Mouse (Mus musculus) left cerebral cortex, adult 2 months (tissue): ENCODE results near the gene Gm9958. TPM values are rescaled to one million over a fixed set of nuclear protein-coding genes. Genes with fewer than 3 reads are reported as not detected.
A peak's percentile ranks its signal among the peaks of the same experiment; 100 is the strongest.

Experiments used
- DNase-seq, 2 experiments: peaks; one replicate each; pipeline ENCODE4 v3.0.0; 2021 to 2022; ENCODE audit warnings: low spot score in 2 of 2, mixed read lengths in 1 of 2; ENCODE audit errors: extremely low spot score in 1 of 2
- H3K27ac ChIP-seq: fragments of 200-600 bp; 2 replicates; pipeline ENCODE4 v1.8.1; 2022
- H3K4me3 ChIP-seq: fragments of 200-600 bp; 2 replicates; pipeline ENCODE4 v1.8.1; 2022
- CTCF ChIP-seq: fragments of 200-600 bp; IDR thresholded peaks from 2 replicates; pipeline ENCODE4 v1.8.1; 2022; ENCODE audit warnings: antibody characterized with exemption, mild to moderate bottlenecking, moderate library complexity
- intact Hi-C: fragments of 180-260 bp; cut with DNase I; formaldehyde crosslinking; loops from one replicate; pipeline ENCODE4 v1.15.1; 2025
- total RNA-seq, 2 experiments: library from RNA; stranded (reverse); gene quantifications; 2 replicates each; pipeline ENCODE4 v1.2.3; 2021

Gene Gm9958
- total RNA-seq, 2 experiments from 2014 or later: 1.1 to 1.6 TPM

DNA sequence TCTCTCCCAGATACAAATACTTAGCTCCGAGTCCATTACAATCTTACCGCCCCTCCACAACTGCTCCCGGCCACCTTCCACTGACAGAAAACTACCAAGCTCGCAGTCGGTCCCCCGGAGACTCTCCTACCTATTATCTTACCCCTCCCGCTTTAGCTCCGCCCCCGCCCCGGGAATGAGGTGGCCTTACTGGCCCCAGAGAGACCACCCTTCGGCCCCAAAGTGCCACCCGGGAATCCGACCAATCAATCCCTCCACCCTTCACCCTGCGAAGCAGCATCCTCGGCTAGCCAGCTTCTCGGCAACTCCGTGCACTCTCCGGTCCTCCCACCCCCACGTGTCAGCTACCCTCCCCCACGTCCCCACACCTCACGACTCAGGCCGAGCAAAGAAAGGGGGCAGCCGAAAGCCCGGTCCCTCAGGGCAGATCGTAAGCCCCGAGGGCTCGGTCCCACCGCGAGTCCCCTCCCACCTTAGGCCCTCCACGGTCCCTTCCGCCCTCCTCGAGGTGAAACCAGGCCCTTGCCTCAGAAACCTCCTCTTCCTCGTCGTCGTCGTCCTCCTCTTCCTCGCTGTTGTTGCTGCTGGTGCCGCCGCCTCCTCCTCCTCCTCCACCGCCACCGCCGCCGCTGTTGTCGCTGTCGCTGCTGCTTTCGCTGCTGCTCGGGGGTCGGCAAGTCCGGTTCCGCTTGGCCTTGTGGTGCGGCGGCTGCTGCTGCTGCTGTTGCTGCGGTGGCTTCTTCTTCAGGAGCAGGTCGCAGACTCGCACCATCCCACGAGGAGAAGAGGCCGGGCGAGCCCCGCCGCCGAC is 1.7 kb upstream of the Gm9958 start:
- Histone ChIP-seq H3K4me3 (peak overlapping the region; percentile 94), H3K27ac (peak overlapping the region; percentile 99)
- intact Hi-C loops: loop anchor here (2.0 kb wide), 1 partner anchor 81 kb away; no protein-coding TSS in a partner anchor
- DNase-seq: peak; percentile 36 to 39
- TF ChIP-seq CTCF: no peak

DNA sequence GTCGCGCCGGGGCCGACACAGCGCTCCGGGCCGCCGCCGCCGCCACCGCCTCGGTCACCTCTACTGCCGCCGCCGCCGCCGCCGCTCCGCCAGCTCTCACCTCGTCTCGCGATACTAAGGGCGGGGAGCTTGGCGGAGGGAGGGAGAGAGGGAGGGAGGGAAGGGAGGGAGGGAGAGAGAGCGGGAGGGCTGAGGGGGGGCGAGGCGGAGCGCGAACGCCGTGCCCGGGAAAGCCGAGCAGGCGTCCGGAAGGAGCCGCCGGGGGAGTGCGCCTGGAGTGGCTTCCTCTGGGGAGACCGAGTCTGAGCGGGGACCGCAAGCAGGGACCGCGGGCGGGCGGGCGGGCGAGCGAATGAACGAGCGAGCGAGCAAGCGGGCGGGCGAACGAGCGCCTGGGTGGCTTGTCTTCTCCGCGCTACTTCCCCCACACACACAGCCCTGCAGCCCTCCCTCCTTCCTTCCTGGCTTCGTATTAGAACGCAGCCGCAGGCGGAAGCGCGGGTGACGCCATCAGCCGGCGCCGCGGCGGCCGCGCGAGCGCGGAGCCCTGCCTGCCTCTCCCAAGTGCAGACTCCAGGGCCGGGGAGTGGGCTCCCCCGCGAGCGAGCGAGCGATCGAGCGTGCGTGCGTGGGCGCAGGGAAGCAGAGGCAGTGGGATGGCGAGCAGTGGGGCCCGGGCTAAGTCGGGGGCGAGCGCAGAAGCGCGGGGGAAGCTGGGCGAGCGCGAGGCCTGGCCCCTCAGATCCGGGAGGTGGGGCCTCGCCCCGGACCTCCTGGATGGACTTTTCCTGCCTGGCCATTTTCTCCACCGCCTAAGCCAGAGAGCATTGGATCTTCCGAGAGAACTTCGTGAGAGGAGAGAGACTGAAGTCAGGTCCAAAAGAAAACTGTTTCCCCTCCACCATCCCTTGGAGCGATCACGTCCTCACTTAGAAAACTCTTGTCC is 610 bp upstream of the Gm9958 start, which contains the start of gene Ankrd17:
Ankrd17 (minus strand) TSS at position 457 of the 946 bp plus-strand sequence.
- intact Hi-C loops: loop anchor here (1.0 kb wide), 2 partner anchors 142 to 198 kb away; partner anchors contain the start of gene Cox18
- no peak for TF ChIP-seq CTCF
- peak within 1 kb of the TSS; percentile 94 for H3K4me3 ChIP-seq
- peak; percentile 93 to 94 for DNase-seq
- peak within 1 kb of the TSS; percentile 99 for H3K27ac ChIP-seq

DNA sequence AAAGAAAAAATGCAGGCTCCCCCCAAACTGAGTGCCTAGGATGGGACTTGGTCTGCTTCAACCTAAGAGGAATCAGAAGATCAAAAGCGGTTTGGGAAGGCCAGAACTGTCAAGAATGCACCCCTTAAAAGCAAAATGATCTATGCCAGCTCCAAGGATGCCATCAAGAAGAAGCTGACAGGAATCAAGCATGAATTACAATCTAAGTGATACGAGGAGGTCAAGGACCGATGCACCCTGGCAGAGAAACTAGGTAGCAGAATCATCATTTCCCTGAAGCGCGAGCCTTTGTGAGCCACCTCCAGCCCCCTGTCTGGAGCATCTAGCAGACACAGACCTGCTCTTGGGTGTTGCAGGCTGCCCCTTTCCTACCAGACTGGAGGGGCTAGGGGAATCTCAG is 3.4 kb downstream of the Gm9958 start:
- intact Hi-C loops: no loop called here
- no peak for DNase-seq
- H3K4me3 ChIP-seq: no peak overlapping the region
- no peak for TF ChIP-seq CTCF
- H3K27ac ChIP-seq: no peak overlapping the region

DNA sequence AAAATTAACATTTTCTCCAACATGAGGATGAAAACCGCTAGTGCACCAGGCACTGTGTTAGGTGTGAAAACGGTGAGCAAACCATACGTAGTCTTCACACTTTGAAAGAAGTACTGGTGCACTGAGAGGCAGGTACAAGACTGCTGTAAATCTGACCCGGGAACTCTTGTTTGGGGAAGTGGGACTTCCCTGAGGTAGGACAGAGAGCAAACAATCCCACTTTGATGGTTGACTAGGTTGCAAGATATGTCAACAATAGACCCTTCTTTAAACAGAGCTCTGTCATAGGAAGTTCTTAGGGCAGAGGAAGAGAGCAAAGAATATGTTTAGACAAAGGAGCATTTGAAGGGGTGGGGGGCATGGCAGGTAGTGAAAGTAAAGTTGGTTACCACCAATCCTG is 6.7 kb downstream of the Gm9958 start:
- no peak overlapping the region for H3K27ac ChIP-seq
- no peak for TF ChIP-seq CTCF
- H3K4me3 ChIP-seq: no peak overlapping the region
- DNase-seq: no peak
- intact Hi-C loops: no loop called here

DNA sequence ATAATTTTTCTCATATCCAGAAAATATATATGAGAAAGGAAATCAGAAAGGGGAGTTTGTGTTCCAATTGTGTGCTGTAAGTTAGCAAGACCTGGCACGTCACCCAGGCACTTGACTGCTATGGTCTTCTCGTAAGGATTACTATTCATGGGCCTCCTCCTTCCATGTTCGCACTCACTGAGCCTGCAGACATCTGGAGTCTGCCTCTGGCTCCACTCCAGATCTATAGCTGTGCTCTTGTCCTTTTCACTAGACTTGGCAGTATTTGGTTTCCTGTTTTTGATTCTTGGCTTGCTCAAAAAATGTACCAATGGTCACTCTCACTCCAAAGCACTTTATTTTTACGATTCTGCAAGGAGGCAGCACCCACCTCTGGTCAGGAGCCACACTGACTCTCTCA is 14.5 kb downstream of the Gm9958 start:
- Histone ChIP-seq H3K4me3 (no peak overlapping the region), H3K27ac (no peak overlapping the region)
- TF ChIP-seq CTCF: no peak
- intact Hi-C loops: no loop called here
- DNase-seq: no peak

DNA sequence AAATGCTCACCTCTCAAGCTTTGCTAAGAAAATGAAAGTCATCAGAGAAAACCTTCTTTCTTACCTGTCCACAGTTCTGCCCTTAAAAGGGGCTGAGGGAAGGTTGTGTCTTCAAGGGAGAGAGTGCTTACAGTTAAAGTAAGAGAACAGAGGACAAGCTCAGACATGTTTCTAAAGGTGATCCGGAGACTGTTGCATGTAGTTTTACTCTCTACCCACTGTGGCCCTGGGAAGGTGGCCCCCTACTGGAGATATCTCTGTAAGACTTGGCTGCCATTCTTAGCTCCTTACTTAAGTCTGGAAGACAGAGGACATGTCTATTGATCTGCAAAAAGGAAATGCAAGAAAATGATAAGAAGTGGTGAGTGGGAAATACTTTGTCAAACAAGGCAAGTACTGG is 16.1 kb downstream of the Gm9958 start:
- Histone ChIP-seq H3K27ac (no peak overlapping the region), H3K4me3 (no peak overlapping the region)
- DNase-seq: no peak
- TF ChIP-seq CTCF: peak; percentile 41
- intact Hi-C loops: no loop called here

DNA sequence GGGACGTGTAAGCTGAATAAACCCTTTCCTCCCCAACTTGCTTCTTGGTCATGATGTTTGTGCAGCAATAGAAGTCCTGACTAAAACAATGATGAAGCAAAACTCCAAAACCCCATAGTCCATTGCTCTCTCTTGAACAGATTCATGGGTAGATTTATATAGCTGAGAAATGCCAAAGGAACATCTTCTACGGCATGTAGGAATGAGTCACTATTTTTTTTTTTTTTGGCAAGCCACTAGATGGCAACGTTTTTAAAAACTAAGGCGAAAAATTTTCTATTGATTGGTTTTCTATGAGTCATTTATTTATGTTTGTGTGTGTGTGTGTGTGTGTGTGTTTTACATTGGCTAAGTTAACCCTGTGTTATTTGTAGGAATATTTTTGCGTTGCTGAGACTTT is 26.8 kb downstream of the Gm9958 start:
- intact Hi-C loops: no loop called here
- Histone ChIP-seq H3K27ac (no peak overlapping the region), H3K4me3 (no peak overlapping the region)
- no peak; the same call in 1 of the 2 replicates for TF ChIP-seq CTCF
- DNase-seq: no peak

DNA sequence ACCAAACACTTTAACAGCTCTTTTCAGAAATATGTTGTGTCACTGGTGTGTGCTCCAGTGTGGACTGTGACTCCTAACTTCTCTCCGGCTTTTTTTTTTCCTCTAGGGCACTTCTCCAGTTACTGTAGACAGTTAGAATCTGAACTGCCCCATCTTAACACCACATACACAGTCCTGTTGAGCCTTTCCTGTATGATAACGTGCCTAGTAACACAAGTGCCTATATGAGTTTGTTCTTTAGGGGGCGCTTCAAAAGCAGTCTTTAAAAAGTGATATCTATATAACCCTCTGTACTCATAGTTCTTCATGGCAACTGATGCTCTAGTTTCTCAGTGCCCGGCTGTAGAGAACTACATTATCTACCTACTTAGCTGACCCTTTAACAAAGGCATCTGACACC is 27.3 kb downstream of the Gm9958 start:
- Histone ChIP-seq H3K4me3 (no peak overlapping the region), H3K27ac (no peak overlapping the region)
- DNase-seq: no peak
- intact Hi-C loops: no loop called here
- TF ChIP-seq CTCF: no peak; the same call in 1 of the 2 replicates

DNA sequence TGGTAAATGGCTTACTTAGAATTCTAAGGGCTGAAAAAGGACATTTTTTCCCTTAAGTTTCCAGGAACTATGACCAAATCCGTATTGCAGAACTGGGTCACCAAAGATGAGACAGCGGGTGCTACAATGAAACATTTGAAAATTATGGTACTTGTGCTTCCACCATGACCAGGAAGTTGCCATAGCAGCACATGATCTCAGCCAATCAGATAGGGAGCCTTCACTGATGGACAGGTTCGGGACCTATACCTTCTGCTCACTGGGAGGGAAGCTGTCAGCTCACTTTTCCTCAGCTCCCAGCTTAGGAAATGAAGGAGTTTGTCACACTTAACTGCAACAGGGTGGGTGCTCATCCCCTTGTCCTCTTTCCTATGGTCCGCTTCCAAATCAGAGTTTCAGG is 29.8 kb downstream of the Gm9958 start:
- Histone ChIP-seq H3K4me3 (no peak overlapping the region), H3K27ac (no peak overlapping the region)
- no peak for TF ChIP-seq CTCF
- intact Hi-C loops: no loop called here
- DNase-seq: no peak

DNA sequence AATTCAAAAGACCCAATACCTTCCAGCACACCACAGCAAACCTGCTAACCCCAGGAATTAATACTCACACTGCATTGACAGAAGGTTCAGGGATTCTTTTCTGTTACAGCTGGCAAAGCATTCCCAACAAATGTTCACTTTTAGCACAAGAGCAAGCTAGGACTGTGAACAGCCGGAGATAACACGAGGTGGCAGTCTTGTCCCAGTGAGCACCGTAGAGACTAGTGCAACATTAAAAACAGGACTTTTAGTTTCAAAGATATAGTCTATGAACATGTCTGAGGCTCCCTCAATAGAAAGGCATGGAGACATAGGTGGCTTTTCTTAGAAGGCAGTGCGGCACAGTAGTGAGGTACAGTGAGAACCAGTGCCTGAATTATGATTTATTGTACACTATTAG is 38.2 kb downstream of the Gm9958 start:
- intact Hi-C loops: loop anchor here (1.0 to 10.0 kb wide), 3 partner anchors 96 to 500 kb away; partner anchors contain the start of gene Cxcl2
- H3K27ac ChIP-seq: no peak overlapping the region
- peak; percentile 46 to 53 for DNase-seq
- no peak overlapping the region for H3K4me3 ChIP-seq
- TF ChIP-seq CTCF: peak; percentile 71

DNA sequence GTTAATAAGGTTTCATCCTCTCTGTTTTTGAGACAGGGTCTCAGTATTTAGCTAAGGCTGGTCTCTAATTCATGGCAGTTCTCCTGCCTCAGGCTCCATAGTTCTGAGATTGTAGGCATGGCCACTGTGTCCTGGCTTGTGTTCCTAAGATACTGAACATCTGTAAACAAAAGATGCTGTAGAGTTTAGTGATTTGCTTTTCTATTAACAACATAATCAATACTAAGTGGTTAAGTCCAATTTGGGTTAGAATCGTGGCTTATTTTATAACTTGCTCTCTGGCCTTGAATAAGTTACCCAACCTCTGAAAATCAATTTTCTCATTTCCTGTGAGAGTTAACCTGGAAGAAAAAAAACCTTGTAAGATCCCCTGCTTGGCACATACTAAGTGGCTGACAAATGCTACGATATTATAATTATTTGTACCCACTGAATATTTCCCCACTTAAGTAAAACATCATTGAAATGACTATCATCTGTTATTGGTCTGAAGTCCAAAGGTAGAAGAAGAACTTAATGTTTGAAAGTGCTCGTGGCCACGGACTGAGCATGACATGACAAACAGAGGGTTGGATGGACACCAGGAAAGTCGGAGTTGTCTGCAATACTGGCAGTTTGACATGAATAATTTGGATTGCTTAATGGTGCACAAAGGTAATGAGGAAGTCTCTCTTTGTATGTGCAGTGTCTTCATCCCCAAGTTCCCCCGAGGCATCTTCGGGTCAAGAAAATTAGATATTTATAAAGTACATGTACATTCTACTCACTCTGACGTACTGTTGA is 47.3 kb downstream of the Gm9958 start:
- no peak for TF ChIP-seq CTCF
- Histone ChIP-seq H3K27ac (no peak overlapping the region), H3K4me3 (no peak overlapping the region)
- intact Hi-C loops: no loop called here
- no peak for DNase-seq
